Mouse (Mus musculus): ENCODE results near the gene Myo18a.
A peak's percentile ranks its signal among the peaks of the same experiment; 100 is the strongest.

Myo18a gene

DNA sequence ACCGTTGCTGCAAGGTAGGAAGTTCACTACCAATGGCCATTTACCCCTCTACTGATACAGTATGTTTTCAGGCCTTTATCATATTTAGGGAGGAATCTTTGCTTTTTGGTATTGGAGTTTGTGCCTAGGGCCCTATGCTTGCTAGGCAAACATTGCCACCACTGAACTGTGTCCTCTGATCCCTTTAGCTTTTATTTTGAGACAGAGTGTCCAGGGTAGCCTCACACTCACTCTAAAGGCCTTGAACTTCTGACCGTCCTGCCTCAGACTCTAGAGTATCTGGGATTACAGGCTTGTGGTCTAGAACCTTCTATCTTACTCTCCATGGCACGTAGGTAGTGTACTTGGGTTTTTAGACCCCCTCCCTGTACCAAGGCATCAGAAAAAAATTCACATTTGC lies 137.1 kb downstream of the Myo18a start:
- no peak for DNase-seq (ENCODE audit: low spot score)

- no peak for DNase-seq (ENCODE audit: low spot score)
These were observed 137.7 kb downstream of the Myo18a start for GRCm38 (mm10) chr11:77900696-77901095.

- peak; percentile 41 for DNase-seq (ENCODE audit: low spot score)
These were observed 138.3 kb downstream of the Myo18a start for GRCm38 (mm10) chr11:77901366-77901765.

DNA sequence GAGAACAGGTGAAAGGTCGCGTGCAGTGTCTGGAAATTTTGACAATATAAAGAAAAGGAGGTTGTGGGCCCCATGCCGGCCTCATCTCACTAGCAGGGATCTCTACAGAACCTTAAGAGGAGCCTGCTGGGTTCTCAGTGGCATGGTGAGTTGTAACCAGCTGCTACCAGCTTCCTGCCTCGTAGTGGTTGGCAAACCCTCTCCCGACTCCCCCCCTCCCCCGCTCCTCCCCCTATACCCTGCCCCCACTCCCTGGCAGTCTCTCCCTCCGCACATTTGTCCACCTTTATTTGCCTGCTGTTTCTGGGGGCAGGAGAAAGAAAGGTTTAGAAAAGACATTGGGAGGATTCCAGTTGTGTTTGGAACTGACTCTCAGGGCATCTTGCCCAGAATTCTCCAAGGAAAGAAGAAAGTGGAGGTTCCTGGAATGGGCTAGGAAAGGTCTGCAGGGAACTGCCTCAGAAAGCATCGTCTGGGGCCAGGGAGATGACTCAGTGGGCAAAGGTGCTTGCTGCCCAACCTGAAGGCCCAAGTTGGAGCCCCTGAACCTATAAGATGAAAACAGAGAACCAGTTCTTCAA lies 138.8 kb downstream of the Myo18a start:
- no peak for DNase-seq (ENCODE audit: low spot score)

- DNase-seq (ENCODE audit: low spot score) = no peak
These were observed 140.7 kb downstream of the Myo18a start for GRCm38 (mm10) chr11:77903761-77904160.

- DNase-seq (ENCODE audit: low spot score) = no peak
These were observed 141.7 kb downstream of the Myo18a start for GRCm38 (mm10) chr11:77904707-77905106.

- DNase-seq (ENCODE audit: low spot score) = peak; percentile 31
These were observed 143.1 kb downstream of the Myo18a start for GRCm38 (mm10) chr11:77906097-77906687.

GRCm38 (mm10) chr11:77906747-77907174 lies 143.7 kb downstream of the Myo18a start:
- no peak for DNase-seq (ENCODE audit: low spot score)

GRCm38 (mm10) chr11:77908468-77908867 lies 145.4 kb downstream of the Myo18a start:
- no peak for DNase-seq (ENCODE audit: low spot score)

DNA sequence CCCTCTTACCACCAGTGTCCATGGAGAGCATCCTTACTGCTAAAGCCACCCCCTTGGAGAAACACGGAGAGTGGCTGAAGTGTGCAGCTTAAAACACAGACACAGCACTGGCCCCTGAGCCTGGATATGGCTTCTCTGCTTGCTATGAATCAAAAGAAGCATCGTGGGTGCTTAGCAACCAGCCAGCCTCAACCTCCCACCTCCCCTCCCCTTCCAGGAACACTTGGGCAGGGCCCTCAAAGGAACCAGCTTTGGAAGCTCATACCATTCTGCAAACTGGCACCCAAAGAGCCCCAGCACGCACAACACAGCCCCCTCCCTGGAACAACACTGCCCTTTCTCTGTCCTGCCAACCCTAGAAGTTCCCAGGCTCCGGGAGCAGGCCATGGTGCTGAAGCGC lies 146.3 kb downstream of the Myo18a start:
- DNase-seq (ENCODE audit: low spot score) = no peak

DNA sequence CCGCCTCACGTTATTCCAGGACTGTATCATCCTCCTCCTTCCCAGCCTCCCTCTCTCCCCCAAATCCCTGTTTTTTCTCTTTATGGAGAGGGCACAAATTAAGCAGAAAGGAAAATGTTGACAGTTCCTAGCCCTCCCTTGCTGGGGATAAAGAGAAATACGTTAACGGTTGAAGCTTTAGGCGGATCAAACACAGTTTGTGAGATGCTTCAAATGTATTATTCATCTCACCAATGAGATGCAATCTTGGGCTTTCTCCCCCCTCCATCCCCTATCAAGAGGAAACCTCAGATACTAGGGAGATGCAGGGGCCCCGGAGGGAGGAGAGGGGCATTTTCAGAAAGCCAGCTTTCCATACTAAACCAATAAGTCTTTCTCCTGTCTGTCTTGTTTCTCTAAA lies 146.7 kb downstream of the Myo18a start:
- no peak for DNase-seq (ENCODE audit: low spot score)

DNA sequence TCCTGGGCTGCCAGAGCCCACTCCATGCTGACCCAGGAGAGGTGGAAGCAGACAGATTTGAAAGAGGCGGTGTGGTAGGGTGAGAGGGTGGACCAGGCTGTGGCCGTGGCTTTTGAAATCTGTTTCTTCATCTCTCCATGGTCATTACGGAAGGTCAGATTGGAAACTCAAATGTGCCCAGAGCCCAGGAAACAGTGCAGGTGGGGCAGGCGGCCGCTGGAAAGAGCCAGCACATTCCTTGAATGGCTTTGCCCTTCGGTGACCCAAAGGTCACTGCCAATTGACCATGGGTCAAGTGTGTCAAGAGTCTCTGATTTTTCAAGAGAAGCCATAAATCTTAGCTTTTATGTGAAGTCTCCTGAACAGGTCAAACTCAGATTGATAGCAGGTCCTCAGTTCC lies 150.5 kb downstream of the Myo18a start:
- no peak for DNase-seq (ENCODE audit: low spot score)

DNA sequence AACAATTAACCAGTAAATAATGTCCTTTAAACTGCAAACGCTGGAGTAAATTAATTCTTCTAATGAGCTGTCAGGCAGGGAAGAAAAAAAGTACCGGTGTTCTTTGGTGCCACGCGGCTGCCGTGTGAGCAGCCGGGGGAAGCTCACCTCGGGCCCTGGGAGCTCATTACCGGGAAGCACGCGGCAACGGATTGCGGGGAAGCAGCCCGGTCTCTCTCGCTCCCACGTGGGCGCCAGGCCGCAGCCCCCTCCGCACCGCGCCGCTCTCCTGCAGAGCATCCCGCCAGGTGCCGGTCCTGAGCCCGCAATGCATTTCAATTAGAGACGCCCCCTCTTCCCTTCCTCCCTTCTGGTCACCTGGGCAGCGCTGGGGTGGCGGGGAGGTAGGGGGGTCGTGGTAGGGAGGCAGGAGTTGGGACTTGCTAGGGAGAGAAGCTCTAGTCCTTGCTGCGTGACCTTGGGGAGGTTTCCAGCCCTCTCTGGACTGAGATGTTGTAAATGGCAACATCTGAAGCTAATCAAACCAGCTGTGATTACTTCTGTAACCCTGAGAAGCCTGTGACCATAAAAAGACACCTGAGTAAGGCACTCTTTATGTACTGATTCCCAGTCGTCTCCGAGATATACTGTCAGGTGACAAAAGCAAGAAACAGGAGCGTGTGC lies 151.7 kb downstream of the Myo18a start:
- no peak for DNase-seq (ENCODE audit: low spot score)
